Mouse (Mus musculus) hindlimb bud, embryonic 11.5 days (tissue): Measurements from ENCODE around the gene Zc3hav1.

Experiments used
- DNase-seq: peaks from one replicate; pipeline ENCODE4 v3.0.0-alpha.2; 2012; ENCODE audit warnings: low read depth, low spot score; ENCODE audit errors: extremely low spot score

Zc3hav1 gene

GRCm38 (mm10) chr6:38298246-38298635 is 56.2 kb downstream of the Zc3hav1 start:
- peak; percentile 37 for DNase-seq

GRCm38 (mm10) chr6:38297580-38298245 is 56.7 kb downstream of the Zc3hav1 start:
- DNase-seq = no peak

- DNase-seq = no peak
Observed at GRCm38 (mm10) chr6:38293708-38294107, 60.7 kb downstream of the Zc3hav1 start.

GRCm38 (mm10) chr6:38292871-38293646 is 61.3 kb downstream of the Zc3hav1 start:
- no peak for DNase-seq

- DNase-seq = no peak
Observed at GRCm38 (mm10) chr6:38284422-38284821, 70.0 kb downstream of the Zc3hav1 start.

DNA sequence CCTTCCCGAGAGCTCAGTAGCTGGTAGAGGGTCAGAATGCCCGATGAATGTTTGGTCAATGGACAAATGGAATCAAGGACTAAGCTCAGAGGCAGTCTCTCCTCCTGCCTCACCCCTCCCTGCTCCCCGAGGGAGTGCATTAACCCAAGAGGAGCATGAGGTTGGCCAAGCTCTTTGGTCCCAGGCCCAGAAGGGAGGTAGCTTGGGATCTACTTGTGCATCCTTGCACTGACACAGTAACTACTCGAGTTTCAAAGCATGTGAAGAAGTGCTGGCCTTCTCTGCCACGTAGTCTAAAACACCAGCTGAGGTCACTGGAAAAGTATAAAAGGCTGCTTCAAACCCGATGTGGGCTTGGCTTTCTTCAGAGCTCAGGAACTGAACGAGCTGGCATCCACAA is 89.9 kb downstream of the Zc3hav1 start:
- no peak for DNase-seq

DNA sequence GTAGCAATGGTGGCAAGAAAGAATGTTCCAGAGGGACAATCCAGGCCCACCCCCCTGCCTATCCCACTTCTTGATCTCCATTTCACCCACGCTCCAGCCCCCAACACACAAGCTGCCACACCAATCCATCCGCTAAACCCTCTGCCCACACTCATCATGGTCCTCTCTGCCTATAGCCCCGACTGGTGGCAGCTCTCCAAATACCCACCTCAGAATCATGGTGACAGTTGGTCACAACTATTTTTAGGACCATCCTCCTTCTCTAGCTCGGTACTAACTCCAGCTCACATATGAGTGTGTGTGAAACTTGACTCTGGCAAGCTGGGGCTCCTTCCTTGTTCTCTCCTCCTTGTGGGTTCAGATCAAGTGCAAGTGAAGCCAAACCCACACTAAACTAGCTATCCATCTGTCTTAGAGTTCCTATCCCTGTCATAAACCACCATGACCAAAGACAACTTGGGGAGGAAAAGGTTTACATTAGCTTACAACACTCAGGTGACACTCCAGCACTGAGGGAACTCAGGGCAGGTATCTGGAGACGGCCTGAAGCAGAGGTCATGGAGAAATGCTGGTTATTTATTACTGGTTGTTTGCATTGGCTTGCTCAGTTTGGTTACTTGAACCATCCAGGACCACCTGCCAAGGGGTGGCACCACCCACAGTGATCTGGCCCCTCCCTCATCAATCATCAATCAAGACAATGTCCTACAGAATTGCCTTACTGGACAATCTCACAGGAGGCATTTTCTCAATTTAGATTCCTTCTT is 90.8 kb downstream of the Zc3hav1 start:
- DNase-seq = no peak

DNA sequence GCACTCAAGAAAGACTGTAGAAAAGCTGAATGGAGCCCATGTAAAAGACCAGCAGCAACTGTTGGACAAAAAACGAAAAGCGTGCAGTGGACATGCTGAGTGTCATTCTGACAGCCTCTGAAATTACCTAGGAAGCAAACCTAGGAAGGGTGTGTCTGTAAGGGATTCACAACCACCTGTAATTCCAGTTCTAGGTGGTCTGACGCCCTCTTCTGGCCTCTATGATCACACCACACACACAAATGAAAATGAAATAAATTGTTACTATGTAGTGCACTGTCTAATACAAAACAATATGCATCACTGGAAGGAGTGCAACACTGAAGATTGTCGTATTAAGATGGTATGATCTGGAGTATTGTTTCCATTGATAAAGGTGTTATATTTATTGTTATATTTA is 92.5 kb downstream of the Zc3hav1 start:
- no peak for DNase-seq

DNA sequence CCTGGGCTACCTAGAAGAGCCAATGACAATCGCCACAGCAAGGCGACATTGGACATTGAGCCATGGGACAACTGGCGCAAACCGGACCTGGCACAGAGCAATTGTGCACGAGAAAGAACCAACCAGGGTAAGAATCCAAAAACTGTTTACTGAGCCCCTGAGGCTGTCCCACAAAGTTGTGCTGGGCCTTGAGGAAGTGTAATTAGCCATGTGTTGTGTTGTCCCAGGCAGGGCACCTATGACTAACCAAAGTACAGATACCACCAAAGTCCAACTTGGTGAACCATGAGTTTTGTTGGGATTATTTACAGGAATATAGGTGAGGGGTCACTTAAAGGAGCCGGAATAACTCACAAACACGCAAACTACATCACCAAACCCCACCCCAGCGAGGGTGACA is 96.9 kb downstream of the Zc3hav1 start:
- no peak for DNase-seq

DNA sequence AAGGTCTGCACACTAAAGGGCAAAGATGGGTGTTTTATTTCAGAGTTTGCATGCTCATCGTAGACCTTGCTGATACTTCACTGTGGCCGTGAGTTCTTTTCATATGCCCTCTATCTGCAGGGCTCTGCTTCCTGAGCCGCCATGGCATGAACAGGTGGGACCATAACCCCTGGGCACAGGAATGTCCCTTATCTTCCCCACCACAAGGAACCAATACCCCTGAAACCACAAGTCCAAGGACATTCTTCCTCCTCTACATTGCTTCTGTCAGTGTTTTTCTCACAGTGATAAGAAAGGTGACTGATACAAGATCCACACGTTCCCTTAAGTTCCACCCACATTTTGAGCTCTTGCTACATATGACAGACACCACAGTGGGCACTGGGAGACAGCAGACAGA is 97.6 kb downstream of the Zc3hav1 start:
- no peak for DNase-seq

- DNase-seq = no peak
Observed at GRCm38 (mm10) chr6:38255794-38256193, 98.6 kb downstream of the Zc3hav1 start.
